Mouse (Mus musculus) C2C12 (cell line): Measurements from ENCODE around the gene Tef.

Experiments
- CEBPB ChIP-seq: IDR thresholded peaks from one replicate; pipeline ENCODE4 v1.6.1; 2011; ENCODE audit warnings: low read depth, mild to moderate bottlenecking, control low read depth, moderate library complexity
- CTCF ChIP-seq: IDR thresholded peaks from one replicate; pipeline ENCODE4 v1.5.1; 2011; ENCODE audit not compliant: control insufficient read depth, insufficient read depth, insufficient read length
- FOSL1 ChIP-seq: IDR thresholded peaks from one replicate; pipeline ENCODE4 v1.8.0; 2011; ENCODE audit warnings: mild to moderate bottlenecking, low read length; ENCODE audit not compliant: poor library complexity, insufficient read depth, severe bottlenecking
- MAX ChIP-seq: IDR thresholded peaks from one replicate; pipeline ENCODE4 v1.6.1; 2011; ENCODE audit warnings: mild to moderate bottlenecking, control low read depth
- MYOD1 ChIP-seq: IDR thresholded peaks from one replicate; pipeline ENCODE4 v1.6.1; 2011; ENCODE audit warnings: low read depth; ENCODE audit not compliant: control insufficient read depth, insufficient read length
- MYOG ChIP-seq: IDR thresholded peaks from one replicate; pipeline ENCODE4 v1.6.1; 2011; ENCODE audit not compliant: control insufficient read depth, insufficient read length; ENCODE audit errors: extremely low read depth
- USF1 ChIP-seq: IDR thresholded peaks from one replicate; pipeline ENCODE4 v1.6.1; 2011; ENCODE audit warnings: low read depth, mild to moderate bottlenecking, control low read depth, moderate library complexity

DNA sequence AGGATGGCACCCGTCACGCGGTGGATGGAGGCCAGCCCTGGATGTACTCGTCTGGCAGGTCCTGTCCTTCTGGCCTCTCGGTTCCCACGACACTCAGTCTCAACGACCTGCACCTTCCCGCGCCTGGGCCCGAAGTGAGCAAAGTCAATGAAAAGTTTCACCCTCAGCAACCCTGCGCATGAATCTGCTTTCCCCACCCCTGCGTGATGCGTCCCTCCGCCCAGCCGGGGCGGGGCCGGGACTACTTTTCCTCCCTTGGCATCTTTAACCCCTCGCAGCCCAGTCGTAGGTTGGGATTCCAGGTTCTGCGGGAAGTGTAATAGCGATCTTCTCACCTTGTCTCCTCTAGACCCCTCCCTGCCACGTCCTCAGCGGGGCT lies 55.9 kb downstream of the Tef start:
- TF ChIP-seq MYOD1 (no peak), CTCF (no peak), USF1 (no peak), MYOG (no peak), MAX (peak; percentile 72), FOSL1 (no peak), CEBPB (no peak)
